Mouse (Mus musculus): ENCODE data around the gene Lax1. TPM values are rescaled to one million over a fixed set of nuclear protein-coding genes. Genes with fewer than 3 reads are reported as not detected.

Gene Lax1
- total RNA-seq, 2 experiments from 2014 or later, result 0.17 to 0.36 TPM

DNA sequence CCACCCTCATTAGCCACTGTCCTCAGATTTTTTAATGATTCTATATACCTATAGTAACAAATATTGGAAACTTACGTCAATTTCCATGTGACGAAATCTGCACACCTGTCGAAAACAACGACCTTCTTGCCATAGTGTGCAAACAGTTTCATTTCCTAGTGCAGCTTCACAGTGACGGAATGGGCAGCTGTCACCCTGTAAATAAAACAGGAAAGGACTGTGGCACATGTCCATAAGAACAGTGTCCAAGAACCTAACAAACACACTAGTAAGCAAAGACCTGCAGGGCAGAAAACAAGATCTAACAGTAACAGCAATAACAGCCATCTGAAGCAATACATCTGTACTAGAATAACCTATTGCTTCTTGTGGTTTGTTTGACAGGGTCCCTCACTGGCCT lies 44.3 kb downstream of the Lax1 start:
- no peak for DNase-seq
- intact Hi-C loops (cut with DNase I), result no loop called here

DNA sequence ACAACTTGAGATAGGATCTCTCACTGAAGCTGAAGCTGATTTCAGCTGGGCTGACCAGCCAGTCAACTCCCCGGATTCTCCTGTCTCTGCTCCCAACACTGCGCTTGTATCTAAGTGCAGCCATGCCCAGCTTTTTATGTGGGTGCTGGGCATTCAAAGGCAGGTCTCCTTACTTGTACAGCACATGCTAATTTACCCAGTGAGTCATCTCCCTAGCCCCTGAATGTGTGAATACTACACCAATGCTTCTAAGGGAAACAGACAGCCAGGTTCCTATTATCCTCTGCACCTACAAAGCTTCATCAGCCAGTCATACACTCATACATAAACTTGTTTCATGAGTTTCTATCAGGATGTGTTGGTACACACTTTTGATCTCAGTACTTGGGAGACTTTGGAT lies 48.7 kb downstream of the Lax1 start:
- DNase-seq, result no peak
- intact Hi-C loops (cut with DNase I), result no loop called here

DNA sequence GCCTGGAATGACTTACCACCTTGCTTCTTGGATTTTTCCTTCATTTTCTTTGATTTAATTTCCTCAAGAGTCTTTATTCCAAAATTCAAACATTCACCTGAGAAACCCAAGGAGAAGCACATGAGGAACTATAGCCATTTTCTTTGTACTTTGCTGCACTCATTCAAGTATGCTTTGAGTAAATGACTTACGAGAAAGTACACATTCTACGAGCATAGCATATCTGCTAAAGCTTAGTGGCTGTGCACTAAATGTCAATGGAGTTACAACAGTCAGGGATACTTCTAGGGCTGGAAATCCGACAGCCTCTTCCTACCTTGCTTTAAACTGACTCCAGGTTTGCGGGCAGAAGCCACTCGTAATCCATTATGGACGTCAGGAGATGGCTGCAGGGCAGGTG lies 51.4 kb downstream of the Lax1 start:
- intact Hi-C loops (cut with DNase I), result no loop called here

DNA sequence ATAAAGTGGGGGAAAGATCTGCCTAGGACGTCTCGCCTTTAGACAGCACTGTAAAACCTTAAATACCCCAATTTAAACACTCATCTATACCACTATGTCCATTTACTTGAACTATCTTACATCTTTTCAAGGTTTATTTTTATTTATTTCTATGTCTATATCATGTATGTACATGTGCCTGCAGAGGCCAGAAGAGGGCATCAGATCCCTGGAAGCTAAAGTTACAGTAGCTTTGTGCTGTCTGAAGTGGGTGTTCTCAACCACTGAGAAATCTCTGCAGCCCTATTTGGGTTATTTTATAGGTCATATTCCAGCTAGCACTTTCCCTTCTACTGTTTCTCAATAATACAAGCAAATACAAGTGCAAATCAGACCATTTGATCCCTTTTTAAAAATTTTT lies 57.7 kb downstream of the Lax1 start:
- intact Hi-C loops (cut with DNase I), result loop anchor here (2.0 to 5.0 kb wide), 2 partner anchors 85 to 265 kb away; no protein-coding TSS in a partner anchor
- DNase-seq, result no peak

More for the DNA sequence above, 51.4 kb downstream of the Lax1 start:
- no peak for DNase-seq

Small RNA genes lying within 50 kb of the gene (microRNA-seq; reads per million reads assigned to microRNA genes)
- 0 to 0.47 reads per million in 2 experiments for gene Mir6903

Other genes starting within 250 kb of the Lax1 start
- gene Snrpe, start 79.8 kb downstream of the Lax1 start, total RNA-seq (2021), result 100 to 1,000 TPM; 101 to 123 TPM
- 10 to 100 TPM; 11.0 to 11.5 TPM for gene Zbed6, start 29.2 kb downstream of the Lax1 start, total RNA-seq (2021)
- gene Gm38394, start 28.8 kb downstream of the Lax1 start, total RNA-seq (2021), result 10 to 100 TPM; 31.8 to 34.6 TPM
- 10 to 100 TPM; 34.4 to 38.8 TPM for gene Atp2b4, start 110.9 kb upstream of the Lax1 start, total RNA-seq (2021)
- gene Optc, start 217.9 kb upstream of the Lax1 start, total RNA-seq (2021), result under 1 TPM; 0.35 to 0.67 TPM
- gene Prelp, start 231.3 kb upstream of the Lax1 start, total RNA-seq (2021), result 10 to 100 TPM; 27.2 TPM

All from heart, postnatal 10 days (tissue).